Mouse (Mus musculus): Measurements from ENCODE around the gene Cdk6. TPM values are rescaled to one million over a fixed set of nuclear protein-coding genes. Genes with fewer than 3 reads are reported as not detected.

Gene Cdk6
- total and polyA plus RNA-seq, 3 experiments: 40.4 to 171 (median 50.8) TPM

- Histone ChIP-seq H3K27me3 (replicated peaks) (no peaks in the 10 kb centered on the region), H3K79me2 (replicated peaks; ENCODE audit: control insufficient read depth, extremely low read depth, insufficient read depth, poor library complexity, severe bottlenecking) (peaks cover 79% of the 10 kb centered on the region), H3K4me3 (replicated peaks in 1 of 3; ENCODE audit: low read depth in 2 of 3, low read length in 2 of 3, poor library complexity in 1 of 3) (no peak overlapping the region), H3K4me1 (ENCODE audit: control insufficient read depth in 1 of 2, insufficient read depth in 2 of 2) (peaks cover 29 to 88% of the 10 kb centered on the region in 2 experiments), H3K9me3 (replicated peaks; ENCODE audit: low read length) (no peaks in the 10 kb centered on the region), H3K4me2 (ENCODE audit: insufficient read depth, low read depth, poor library complexity, severe bottlenecking) (peak overlapping the region; percentile 10; the same call in 1 of the 2 replicates), H3K9ac (ENCODE audit: insufficient read depth, low read depth) (no peak overlapping the region), H3K27ac (ENCODE audit: insufficient read depth, low read depth) (peak overlapping the region; percentile 51; the same call in 1 of the 2 replicates), H3K36me3 (replicated peaks in 1 of 2; ENCODE audit: control insufficient read depth in 1 of 2, insufficient read depth in 1 of 2, low read length in 1 of 2) (peaks cover 8 to 47% of the 10 kb centered on the region in 2 experiments)
- no peak for TF ChIP-seq POLR2A (IDR thresholded peaks at IDR 0.05; ENCODE audit: low read depth, low read length)
- no peak for TF ChIP-seq RCOR1 (conservative IDR thresholded peaks at IDR 0.05; ENCODE audit: low read depth, low read length)
- peak; percentile 25; the same call in 1 of the 2 replicates for TF ChIP-seq BHLHE40 (IDR thresholded peaks at IDR 0.05; ENCODE audit: low read depth, low read length)
- TF ChIP-seq CHD2 (IDR thresholded peaks at IDR 0.05; ENCODE audit: low read length): no peak
- TF ChIP-seq SMC3 (IDR thresholded peaks at IDR 0.05; ENCODE audit: low read depth, low read length): no peak
- TF ChIP-seq GABPA (IDR thresholded peaks at IDR 0.05; ENCODE audit: insufficient replicate concordance, low read depth, low read length): no peak
- TF ChIP-seq ETS1 (conservative IDR thresholded peaks at IDR 0.05; ENCODE audit: low read depth, low read length): no peak
- peak; percentile 59; the same call in 1 of the 2 replicates for TF ChIP-seq MEF2A (IDR thresholded peaks at IDR 0.05; ENCODE audit: borderline replicate concordance, low read depth, low read length)
- TF ChIP-seq CTCF (conservative IDR thresholded peaks at IDR 0.05 in 1 of 2, IDR thresholded peaks at IDR 0.05 in 1 of 2; ENCODE audit: low read depth in 2 of 2, low read length in 2 of 2): peak in 1 of 2 experiments; percentile 33; a peak in 1 of 4 replicates
- no peak for TF ChIP-seq MXI1 (IDR thresholded peaks at IDR 0.05; ENCODE audit: low read depth, low read length)
- no peak; the same call in 1 of the 2 replicates for TF ChIP-seq SIN3A (IDR thresholded peaks at IDR 0.05; ENCODE audit: low read length)
- TF ChIP-seq UBTF (IDR thresholded peaks at IDR 0.05; ENCODE audit: low read depth, low read length): no peak
- TF ChIP-seq ELF1 (IDR thresholded peaks at IDR 0.05; ENCODE audit: low read depth, low read length): no peak
- no peak for TF ChIP-seq KAT2A (IDR thresholded peaks at IDR 0.05; ENCODE audit: insufficient replicate concordance, low read length)
- TF ChIP-seq MAZ (IDR thresholded peaks at IDR 0.05; ENCODE audit: low read depth, low read length): no peak
- TF ChIP-seq EP300 (IDR thresholded peaks at IDR 0.05; ENCODE audit: low read length): no peak
- TF ChIP-seq IRF4 (IDR thresholded peaks at IDR 0.05; ENCODE audit: low read depth, low read length): peak; percentile 48; the same call in 1 of the 2 replicates
- TF ChIP-seq USF2 (conservative IDR thresholded peaks at IDR 0.05; ENCODE audit: low read depth, low read length): no peak
- no peak for TF ChIP-seq NRF1 (IDR thresholded peaks at IDR 0.05; ENCODE audit: low read depth, low read length)
- TF ChIP-seq PAX5 (IDR thresholded peaks at IDR 0.05; ENCODE audit: low read length): no peak
- 0 out of 2 replicates have a peak, but pooled peaks have one; percentile 4 for TF ChIP-seq MAFK (IDR thresholded peaks at IDR 0.05; ENCODE audit: insufficient replicate concordance, low read length)
- TF ChIP-seq ZMIZ1 (IDR thresholded peaks at IDR 0.05; ENCODE audit: low read depth, low read length): no peak
- TF ChIP-seq TBP (conservative IDR thresholded peaks at IDR 0.05; ENCODE audit: low read depth, low read length): no peak
- TF ChIP-seq MAX (IDR thresholded peaks at IDR 0.05; ENCODE audit: low read length): no peak
- TF ChIP-seq POLR2AphosphoS2 (IDR thresholded peaks at IDR 0.05; ENCODE audit: low read depth, low read length): 0 out of 2 replicates have a peak, but pooled peaks have one; percentile 24
- no peak for TF ChIP-seq TCF12 (IDR thresholded peaks at IDR 0.05; ENCODE audit: low read depth, low read length)
- no peak for TF ChIP-seq ZC3H11A (IDR thresholded peaks at IDR 0.05; ENCODE audit: low read depth, low read length)
- no peak for TF ChIP-seq USF1 (IDR thresholded peaks at IDR 0.05; ENCODE audit: low read depth, low read length)
- no peak for TF ChIP-seq NELFE (IDR thresholded peaks at IDR 0.05; ENCODE audit: low read depth, low read length)
- TF ChIP-seq ZKSCAN1 (IDR thresholded peaks at IDR 0.05; ENCODE audit: borderline replicate concordance, low read depth, low read length): no peak
- no peak for TF ChIP-seq ZNF384 (IDR thresholded peaks at IDR 0.05; ENCODE audit: low read depth, low read length)
- no peak for TF ChIP-seq CHD1 (IDR thresholded peaks at IDR 0.05; ENCODE audit: low read depth, low read length)
- no peak for TF ChIP-seq E2F4 (IDR thresholded peaks at IDR 0.05; ENCODE audit: insufficient replicate concordance, low read depth, low read length)
- peak; percentile 2; the same call in 1 of the 2 replicates for TF ChIP-seq RAD21 (IDR thresholded peaks at IDR 0.05; ENCODE audit: low read depth, low read length)
- no peak for TF ChIP-seq MYC (IDR thresholded peaks at IDR 0.05; ENCODE audit: low read depth, low read length)
- TF ChIP-seq JUND (conservative IDR thresholded peaks at IDR 0.05; ENCODE audit: low read depth, low read length): no peak
- no peak for TF ChIP-seq JUN (IDR thresholded peaks at IDR 0.05; ENCODE audit: insufficient read depth, low read depth, low read length)
- TF ChIP-seq HCFC1 (IDR thresholded peaks at IDR 0.05; ENCODE audit: low read depth, low read length): no peak
- in situ Hi-C loops (cut with MboI; ENCODE audit: low pct_ligation_motif_present, low pct_unique_long_range_greater_than_20kb, low sequenced_read_pairs): no loop called here
- dilution Hi-C loops (cut with MboI; ENCODE audit: extremely low pct_ligation_motif_present, extremely low pct_unique_long_range_greater_than_20kb, low sequenced_read_pairs): no loop called here
- DNase-seq (ENCODE audit: extremely low read depth): no peak
Measured at GRCm38 (mm10) chr5:3359914-3360313, 18.6 kb downstream of the Cdk6 start.

Data from CH12.LX (cell line).